Mouse (Mus musculus) cerebellum, adult 11-12 months (tissue): ENCODE data around the gene Il34.
"Not testable (repeated sequence)": the region's sequence is repeated elsewhere in the genome, so short reads cannot be mapped to it uniquely, and the experiment has no call there.

Experiments used
- DNase-seq: peaks from one replicate; pipeline ENCODE4 v3.0.0; 2022

Gene Il34

GRCm38 (mm10) chr8:110810481-110811065, 4.8 kb upstream of the Il34 start:
- no peak for DNase-seq

GRCm38 (mm10) chr8:110809831-110810230, 4.1 kb upstream of the Il34 start:
- DNase-seq = no peak

DNA sequence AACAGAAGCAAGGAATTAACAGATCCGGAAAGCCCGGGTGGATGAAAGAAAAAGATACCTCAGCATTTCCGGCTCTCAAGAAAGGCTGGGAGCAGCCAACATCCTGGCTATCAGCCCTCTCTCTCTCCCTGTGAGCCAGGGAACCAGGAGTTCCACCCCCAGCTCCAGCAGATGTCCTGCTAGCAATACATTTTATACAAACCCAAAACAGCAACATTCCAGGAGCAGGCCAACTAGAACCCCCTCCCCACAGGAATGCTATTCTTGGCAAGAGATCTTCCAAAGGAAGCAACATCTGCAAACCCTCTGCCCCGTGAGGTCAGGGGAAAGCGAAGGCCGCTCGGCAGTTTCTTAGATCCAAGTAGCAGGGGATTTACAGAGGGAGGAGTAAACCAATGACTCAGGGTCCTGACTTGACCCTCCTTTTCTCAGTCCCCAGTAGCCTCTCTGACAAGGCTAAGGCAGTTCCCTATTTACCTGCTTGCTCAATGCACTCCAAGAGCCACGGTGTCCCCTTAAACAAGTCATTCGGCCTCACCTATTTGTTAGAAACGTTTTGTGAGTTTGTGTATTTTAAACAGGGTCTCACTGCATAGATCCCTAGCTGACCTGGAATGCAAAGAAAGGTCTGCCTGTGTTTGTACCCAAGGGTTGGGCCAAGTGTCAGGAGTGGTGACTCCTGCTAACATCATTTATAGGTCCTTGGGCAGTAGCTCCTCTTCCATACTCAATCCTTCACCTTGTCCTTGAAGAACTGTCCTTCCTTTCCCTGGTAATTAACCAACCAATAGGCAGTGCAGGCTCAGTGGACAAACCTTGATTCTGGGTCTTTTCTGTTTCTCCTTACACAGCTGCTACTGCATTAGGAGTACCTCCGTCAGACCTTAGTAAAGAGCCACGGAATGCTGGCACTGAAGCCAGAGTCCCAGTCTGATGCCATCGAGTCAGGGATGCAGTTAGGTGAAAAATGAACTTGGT, 3.1 kb upstream of the Il34 start:
- no peak for DNase-seq

DNA sequence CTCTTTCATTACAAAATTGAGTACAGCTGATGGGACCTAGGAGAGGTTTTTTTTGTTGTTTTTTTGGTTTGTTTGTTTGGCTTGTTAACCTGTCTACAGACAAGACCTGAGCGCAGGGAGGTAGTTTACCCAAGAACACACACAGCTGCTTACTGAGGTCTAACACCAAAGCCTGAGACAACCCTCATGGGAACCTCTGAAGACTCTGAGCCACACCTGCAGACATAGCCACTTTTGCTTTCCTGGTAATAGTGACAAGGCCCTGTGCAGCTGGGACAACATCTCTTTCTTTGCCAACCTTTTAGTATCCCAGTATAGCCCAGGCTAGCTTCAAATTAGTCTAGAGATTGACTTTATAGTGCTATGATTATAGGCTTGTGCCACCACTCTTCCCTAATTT, 422 bp upstream of the Il34 start:
- DNase-seq = no peak

DNA sequence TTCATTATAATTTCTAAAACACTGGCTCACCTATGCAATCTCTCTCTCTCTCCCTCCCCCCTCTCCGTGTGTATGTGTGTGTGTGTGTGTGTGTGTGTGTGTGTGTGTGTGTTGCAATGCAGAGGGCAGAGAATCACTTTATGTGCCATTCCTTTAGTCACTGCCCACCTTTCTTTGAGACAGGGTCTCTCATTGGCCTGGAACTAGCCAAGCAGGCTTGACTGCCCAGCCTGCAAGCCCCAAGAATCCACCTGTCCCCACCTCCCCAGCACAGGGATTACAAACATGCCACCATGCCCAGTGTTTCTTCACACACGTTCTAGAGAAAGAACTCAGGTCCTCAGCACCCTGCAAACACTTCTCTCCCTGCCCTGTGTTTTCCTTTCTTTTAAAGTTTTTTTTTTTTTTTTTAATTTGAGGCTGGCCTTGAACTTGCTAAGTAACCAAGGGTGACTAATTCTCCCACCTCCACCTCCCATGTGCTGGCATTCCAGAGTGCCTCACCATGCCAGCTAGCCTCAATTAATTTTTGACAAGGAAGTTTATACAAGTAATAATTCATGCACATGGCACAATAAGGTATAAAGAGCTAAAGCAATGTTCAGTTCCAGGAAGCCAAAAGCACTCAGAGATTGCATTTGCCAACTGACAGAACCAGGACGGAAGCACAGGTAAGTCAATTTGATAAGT, 754 bp downstream of the Il34 start:
- DNase-seq = no peak

DNA sequence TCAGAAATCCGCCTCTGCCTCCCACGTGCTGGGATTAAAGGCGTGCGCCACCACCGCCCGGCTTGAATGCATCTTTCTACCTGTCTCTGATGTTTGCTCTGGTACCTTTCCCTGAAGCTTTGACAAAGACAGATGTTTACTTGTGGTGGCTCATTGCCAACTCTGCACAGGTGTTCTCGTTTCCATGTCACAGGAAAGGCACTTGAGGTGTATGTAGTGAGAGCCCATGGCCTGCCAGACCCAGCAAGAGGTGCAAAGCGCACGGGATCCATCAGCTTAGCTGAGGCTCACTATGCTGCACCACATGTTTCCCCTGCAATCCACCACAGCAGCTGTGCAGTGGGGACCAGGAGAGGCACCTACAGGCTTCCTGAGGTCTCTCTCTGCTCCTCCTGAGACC, 1.9 kb downstream of the Il34 start:
- DNase-seq = no peak

GRCm38 (mm10) chr8:110802988-110803387, 2.7 kb downstream of the Il34 start:
- no peak for DNase-seq

DNA sequence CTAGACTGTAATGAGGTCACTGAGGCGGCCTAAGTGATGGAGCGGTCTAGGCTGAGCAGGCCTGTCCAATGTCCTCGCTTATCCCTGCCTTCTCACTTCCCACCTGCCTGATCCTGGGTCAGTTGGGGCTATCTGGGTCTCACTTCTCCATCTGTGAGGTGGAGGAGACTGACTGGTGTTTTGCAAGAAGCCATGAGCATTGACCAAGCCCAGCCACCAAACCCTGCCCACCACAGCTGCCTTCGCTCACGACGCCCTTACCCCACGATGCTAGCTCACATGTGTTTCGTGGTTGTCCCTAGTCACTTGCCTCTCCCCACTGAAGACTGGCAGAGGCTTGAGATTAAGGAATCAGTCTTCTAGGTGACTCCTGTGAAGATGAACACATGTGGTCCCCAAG, 8.6 kb downstream of the Il34 start:
- DNase-seq = no peak

DNA sequence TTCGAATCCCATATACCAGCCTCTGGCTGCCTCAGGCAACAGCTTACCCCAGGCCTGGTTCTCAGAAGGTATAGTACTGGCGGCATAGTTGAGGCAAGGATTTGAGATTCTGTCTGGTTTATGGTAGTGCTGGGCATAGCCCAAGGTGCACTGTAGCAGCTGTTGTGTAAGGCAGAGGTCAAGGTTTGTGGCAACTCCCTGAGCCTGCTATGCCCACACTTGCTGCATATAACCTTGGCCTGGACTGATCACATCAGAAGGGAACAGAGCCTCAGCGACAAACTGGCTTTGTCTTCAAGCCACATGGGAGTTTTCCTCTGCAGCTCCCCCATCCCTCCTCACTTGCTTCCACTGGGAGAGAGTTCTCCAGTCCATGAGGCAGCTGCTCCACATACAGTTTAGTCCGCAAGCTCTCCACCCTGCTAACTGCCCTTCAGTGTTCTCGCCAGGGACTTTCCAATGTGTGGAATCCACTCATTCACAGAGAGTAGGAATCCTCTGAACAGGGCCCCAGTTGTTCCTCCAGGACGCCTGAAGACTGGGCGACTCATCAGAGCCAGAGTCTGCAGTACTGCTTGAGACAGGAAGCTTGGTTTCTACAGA, 11.3 kb downstream of the Il34 start:
- DNase-seq = no peak

DNA sequence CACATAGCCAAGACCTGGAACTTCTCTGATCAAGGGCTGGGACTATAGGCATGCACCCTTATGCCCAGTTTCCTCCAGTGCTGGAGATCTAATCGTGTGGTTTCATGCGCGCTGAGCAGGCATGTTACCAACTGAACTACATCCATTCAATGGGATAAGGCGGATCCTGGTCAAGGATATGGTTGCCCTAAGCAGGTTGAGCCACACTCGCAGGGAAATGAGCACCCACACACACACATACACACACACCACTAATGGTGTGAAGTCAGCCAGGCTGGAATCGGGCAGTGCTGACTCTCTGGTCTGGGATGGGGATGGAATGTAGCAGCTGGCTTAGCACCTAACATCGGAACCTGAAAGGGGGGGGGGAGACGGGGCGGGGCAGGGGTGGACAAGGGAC, 11.8 kb downstream of the Il34 start:
- no peak for DNase-seq

- DNase-seq = no peak
Observed at GRCm38 (mm10) chr8:110793511-110793910, 12.2 kb downstream of the Il34 start.

DNA sequence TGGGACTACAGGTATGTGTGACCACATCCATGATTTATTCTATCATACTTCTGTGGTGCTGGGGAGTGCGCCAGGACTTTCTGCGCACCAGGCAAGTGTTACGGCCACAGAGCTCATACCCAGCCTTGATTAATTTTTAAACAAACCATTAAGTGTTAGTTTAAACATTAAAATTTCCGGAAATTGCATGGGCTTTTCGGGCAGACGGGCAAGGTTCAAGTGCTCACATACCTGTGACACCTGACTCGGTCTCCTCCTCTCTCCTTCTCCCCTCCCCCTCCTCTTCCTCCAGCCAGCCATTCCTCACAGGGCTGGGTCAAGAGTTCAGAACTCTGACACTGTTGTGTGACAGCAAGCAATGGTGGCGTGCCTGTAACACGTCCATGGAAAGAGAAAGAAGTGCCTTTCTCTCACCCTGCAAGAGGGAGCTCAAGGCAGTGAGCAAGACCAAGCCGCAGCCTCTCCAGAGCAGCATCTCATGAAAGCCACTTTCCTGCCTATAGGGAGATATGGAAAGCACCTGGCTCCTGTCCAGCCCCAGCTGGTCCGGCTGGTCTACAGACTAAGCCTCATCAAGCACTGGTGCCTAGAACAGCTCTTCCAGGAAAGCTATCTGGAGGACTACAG, 13.0 kb downstream of the Il34 start:
- no peak for DNase-seq

DNA sequence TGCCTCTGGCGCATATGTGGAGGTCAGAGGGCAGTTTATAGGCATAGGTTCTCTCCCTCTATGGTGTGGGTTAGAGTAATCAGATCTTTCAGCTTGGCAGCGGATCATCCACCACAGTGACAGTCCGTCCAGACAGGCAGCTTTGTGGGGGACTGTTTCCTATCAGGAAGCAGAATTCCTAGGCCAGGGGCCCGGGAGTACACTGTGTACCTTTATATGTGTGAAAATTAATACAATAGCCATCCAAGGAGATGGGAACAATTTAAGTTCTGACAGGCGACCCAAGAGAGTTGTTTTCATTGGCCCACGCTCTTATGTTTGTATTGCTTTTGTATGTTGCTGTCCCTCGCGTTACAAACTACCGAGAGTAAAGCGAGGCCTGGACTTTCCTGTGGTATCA, 14.6 kb downstream of the Il34 start:
- DNase-seq = no peak

GRCm38 (mm10) chr8:110790270-110790669, 15.5 kb downstream of the Il34 start:
- DNase-seq = no peak

DNA sequence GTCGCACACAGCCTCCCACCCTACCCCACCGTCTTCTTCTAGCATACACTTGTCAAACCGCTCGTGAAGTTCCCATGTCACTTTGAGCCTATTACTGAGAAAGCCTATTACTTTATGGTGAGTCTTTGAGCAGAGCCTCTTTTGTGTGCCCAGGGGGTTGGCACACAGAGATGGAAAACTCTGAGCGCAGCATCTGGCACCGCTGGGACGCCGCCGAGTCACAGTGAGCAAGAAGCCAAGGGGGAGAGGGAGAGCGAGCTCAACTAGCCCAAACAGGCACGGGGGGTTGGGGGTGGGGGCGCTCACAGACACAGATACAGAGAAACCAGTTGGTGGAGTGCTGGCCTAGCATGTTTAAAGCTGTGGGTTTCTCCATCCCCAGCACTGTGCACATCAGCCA, 16.2 kb downstream of the Il34 start:
- DNase-seq = no peak

DNA sequence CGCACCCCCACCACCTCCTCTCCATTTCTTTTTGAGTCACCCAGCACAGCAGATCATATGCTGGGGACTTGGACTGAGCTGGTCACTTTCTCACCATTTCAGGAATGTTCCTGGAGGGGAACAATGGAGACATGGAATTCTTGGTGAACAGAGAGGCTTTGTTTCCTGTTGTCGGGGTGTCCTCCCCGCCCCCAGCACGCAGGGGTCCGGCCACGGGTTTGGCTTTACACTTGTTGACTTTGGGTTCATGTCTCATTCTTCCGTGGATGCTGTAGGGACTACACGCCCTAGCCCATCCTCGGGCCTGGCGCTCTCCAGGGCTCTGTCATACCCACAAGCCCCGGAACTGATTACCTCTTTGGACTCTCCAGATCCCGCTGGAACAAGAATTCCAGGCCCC, 16.7 kb downstream of the Il34 start:
- DNase-seq = no peak

DNA sequence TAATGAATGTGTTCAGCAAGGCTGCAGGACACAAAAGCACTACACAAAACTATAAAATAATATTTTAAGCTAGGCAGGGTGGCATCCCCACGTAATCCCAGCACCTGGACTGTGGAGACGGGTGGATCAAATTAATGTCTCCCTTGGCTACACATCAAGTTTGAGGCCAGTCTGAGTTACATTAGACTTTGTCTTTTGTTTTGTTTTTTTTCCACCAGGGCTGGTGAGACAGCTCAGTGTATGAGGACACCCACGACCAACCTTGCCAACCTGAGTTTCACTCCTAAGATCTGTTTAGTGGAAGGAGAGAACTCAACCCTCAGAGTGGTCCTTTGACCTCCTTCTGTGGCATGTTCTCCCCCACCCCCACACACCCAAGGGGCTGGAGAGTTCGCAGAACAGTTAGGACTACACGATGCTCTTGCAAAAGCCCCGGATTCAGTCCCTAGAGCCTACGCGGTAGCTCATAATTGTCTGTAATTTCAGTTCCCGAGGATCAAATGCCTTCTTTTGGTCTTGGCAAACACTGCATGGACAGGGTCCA, 18.2 kb downstream of the Il34 start:
- DNase-seq = no peak

- no peak for DNase-seq
Observed at GRCm38 (mm10) chr8:110786934-110787333, 18.8 kb downstream of the Il34 start.

DNA sequence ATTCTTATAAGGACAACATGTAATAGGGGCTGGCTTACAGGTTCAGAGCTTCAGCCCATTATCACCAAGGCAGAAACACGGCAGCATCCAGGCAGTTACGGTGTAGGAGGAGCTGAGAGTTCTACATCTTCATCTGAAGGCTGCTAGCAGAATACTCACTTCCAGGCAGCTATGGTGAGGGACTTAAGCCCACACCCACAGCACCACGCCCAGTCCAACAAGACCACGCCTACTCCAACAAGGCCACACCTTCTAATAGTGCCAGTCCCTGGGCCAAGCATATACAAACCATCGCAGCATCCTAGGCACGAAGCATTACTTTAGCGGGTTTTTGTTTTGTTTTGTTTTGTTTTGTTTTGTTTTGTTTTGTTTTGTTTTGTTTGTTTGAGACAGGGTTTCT, 19.2 kb downstream of the Il34 start:
- not testable (repeated sequence) for DNase-seq

DNA sequence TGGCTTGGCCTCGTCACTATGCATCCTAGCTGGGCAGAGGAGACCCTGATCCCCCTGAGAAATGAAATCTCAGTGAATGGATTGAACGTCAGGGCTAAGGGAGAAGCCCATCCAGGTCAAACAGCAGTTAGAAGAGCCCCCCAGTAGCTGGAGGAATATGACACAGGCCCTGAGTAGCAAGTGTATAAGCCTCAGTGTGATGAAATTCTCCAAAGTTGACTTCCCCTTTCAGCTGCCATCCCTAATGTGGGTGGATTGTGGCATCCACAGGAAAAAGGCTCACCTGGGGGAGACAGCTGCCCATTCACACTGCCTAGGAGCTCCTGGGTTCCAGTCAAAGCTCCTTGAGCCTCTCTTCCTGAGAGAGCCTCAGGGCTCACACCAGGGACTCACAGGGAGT, 20.4 kb downstream of the Il34 start:
- no peak for DNase-seq

- no peak for DNase-seq
Observed at GRCm38 (mm10) chr8:110779924-110780718, 25.6 kb downstream of the Il34 start.

DNA sequence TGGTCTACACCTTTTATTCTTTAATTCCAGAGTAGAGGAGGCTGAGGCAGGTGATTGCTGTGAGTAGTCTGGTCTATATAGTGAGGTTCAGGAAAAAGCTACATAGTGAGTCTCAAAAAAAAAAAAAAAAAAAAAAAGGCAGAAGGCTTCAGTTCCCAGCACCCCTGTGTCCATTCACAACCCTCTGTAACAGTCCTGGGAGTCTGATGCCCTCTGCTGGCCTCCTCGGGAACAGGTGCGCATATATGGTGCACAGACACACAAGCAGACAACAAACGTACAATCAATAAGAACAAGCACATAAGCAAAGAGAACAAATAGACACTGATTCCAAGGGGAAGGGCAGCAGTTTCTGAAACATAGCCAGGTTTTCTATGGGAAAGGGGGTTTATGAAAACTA, 29.4 kb downstream of the Il34 start:
- DNase-seq = no peak
